Comparison of ENCODE assay signal across 12 mouse cellular contexts in the genomic region with DNA sequence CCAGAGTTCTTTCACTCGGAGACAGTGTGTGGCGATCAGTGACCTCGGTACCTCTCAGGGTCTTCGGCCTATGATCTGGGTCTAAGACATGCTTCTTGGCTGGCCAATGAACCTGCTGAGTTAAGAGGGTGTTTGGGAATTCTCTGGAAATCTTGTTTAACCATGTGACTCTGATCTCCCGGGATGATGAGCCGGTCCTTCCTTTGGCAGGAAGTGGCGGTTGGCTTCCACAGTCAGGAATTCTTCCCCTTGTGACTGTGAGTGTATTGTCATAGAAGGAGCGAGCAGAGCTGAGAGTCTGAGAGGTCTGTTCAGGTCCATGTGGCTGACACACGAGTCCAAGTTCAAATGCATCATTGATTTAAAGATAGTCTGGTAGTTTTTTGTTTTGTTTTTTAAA. TPM values are rescaled to one million over a fixed set of nuclear protein-coding genes. Genes with fewer than 3 reads are reported as not detected.
DNase-seq lines count a peak whose midpoint lies in the region; ATAC-seq and TF ChIP-seq lines count a peak whose summit lies in the region.
"Had no signal": no experiment of that assay in that cellular context is flagged by ENCODE, and none has a peak within 500 bp of the region (broad histone marks: within the 10 kb centered on the region; RNA-seq: fewer than 3 reads in every experiment).

No protein-coding gene starts in this region.

- H3K27ac ChIP-seq in kidney, embryonic 15.5 days: no peak overlapping the region
- no peak overlapping the region for H3K27ac ChIP-seq in kidney, postnatal 0 days
- H3K27ac ChIP-seq in intestine, embryonic 15.5 days: no peak overlapping the region
- H3K27ac ChIP-seq: forebrain, embryonic 13.5 days; liver, embryonic 15.5 days had no signal

- 76% methylated on average over 9 of the region's 9 CpGs for WGBS in kidney, embryonic 15.5 days
- WGBS in kidney, postnatal 0 days: 74% methylated on average over 9 of the region's 9 CpGs
- WGBS in intestine, embryonic 15.5 days: 66% methylated on average over 9 of the region's 9 CpGs

- H3K4me1 ChIP-seq in kidney, embryonic 15.5 days: peaks cover 39% of the 10 kb centered on the region
- peaks cover 19% of the 10 kb centered on the region for H3K4me1 ChIP-seq in kidney, postnatal 0 days (replicated peaks; ENCODE audit: insufficient read depth, low read length)
- peaks cover 18% of the 10 kb centered on the region for H3K4me1 ChIP-seq in intestine, embryonic 15.5 days (replicated peaks)

- H3K4me2 ChIP-seq in kidney, embryonic 15.5 days: no peak overlapping the region
- H3K4me2 ChIP-seq in kidney, postnatal 0 days (ENCODE audit: low read length): no peak overlapping the region
- H3K4me2 ChIP-seq in myocyte (ENCODE audit: low read depth): peak overlapping the region; percentile 26
- H3K4me2 ChIP-seq in intestine, embryonic 15.5 days (replicated peaks): no peak overlapping the region
- H3K4me2 ChIP-seq: forebrain, embryonic 13.5 days; liver, embryonic 15.5 days had no signal

- H3K4me3 ChIP-seq in kidney, embryonic 15.5 days (replicated peaks): no peak overlapping the region
- no peak overlapping the region for H3K4me3 ChIP-seq in kidney, postnatal 0 days (replicated peaks; ENCODE audit: low read depth, low read length)
- no peak overlapping the region for H3K4me3 ChIP-seq in myocyte
- H3K4me3 ChIP-seq in intestine, embryonic 15.5 days (replicated peaks): no peak overlapping the region
- H3K4me3 ChIP-seq: forebrain, embryonic 13.5 days; liver, embryonic 15.5 days had no signal

- ATAC-seq in kidney, embryonic 15.5 days (replicated peaks; ENCODE audit: low FRiP score): no peak
- ATAC-seq in kidney, postnatal 0 days (replicated peaks; ENCODE audit: low FRiP score, low read depth): no peak
- no peak for ATAC-seq in intestine, embryonic 15.5 days
- ATAC-seq: forebrain, embryonic 13.5 days; hindbrain, embryonic 16.5 days had no signal

- no peaks in the 10 kb centered on the region for H3K36me3 ChIP-seq in kidney, embryonic 15.5 days
- H3K36me3 ChIP-seq in kidney, postnatal 0 days (ENCODE audit: insufficient read depth, low read length): no peaks in the 10 kb centered on the region
- no peaks in the 10 kb centered on the region for H3K36me3 ChIP-seq in myocyte (ENCODE audit: control insufficient read depth, insufficient read depth)
- no peaks in the 10 kb centered on the region for H3K36me3 ChIP-seq in intestine, embryonic 15.5 days
- H3K36me3 ChIP-seq: liver, embryonic 15.5 days had no signal

- no peaks in the 10 kb centered on the region for H3K27me3 ChIP-seq in kidney, embryonic 15.5 days
- H3K27me3 ChIP-seq in kidney, postnatal 0 days (ENCODE audit: insufficient read depth, low read length): no peaks in the 10 kb centered on the region
- no peaks in the 10 kb centered on the region for H3K27me3 ChIP-seq in myocyte (ENCODE audit: control insufficient read depth, insufficient read depth, insufficient read length)
- H3K27me3 ChIP-seq in intestine, embryonic 15.5 days (replicated peaks): no peaks in the 10 kb centered on the region

- no peaks in the 10 kb centered on the region for H3K79me2 ChIP-seq in myocyte (ENCODE audit: control insufficient read depth, insufficient read depth)

- DNase-seq in kidney, adult 18-20 months: peak; percentile 32
- peak; percentile 58 to 70 for DNase-seq in gastrocnemius, postnatal 36 days
- peak; percentile 45 for DNase-seq in kidney, postnatal 0 days (ENCODE audit: low spot score)
- DNase-seq in spleen, postnatal 10 days (ENCODE audit: low spot score in 2 of 2): no peak
- no peak for DNase-seq in layer of hippocampus, adult 9-10 months (ENCODE audit: low spot score)

- no peak overlapping the region for H3ac ChIP-seq in myocyte (ENCODE audit: control insufficient read depth, insufficient read length)

- intact Hi-C loops in gastrocnemius, postnatal 36 days (cut with DNase I): loop anchor here (1.0 to 2.0 kb wide), 2 partner anchors 72 to 181 kb away; no protein-coding TSS in a partner anchor

- TF ChIP-seq POLR2A in myocyte (IDR thresholded peaks at IDR 0.05; ENCODE audit: insufficient read length, low read depth): no peak

- H3K9me3 ChIP-seq in kidney, embryonic 15.5 days (replicated peaks): no peaks in the 10 kb centered on the region
- H3K9me3 ChIP-seq in kidney, postnatal 0 days (replicated peaks; ENCODE audit: low read length): no peaks in the 10 kb centered on the region
- no peaks in the 10 kb centered on the region for H3K9me3 ChIP-seq in intestine, embryonic 15.5 days
- H3K9me3 ChIP-seq: forebrain, embryonic 13.5 days; liver, embryonic 15.5 days had no signal

- no peak overlapping the region for H3K9ac ChIP-seq in kidney, embryonic 15.5 days
- H3K9ac ChIP-seq in kidney, postnatal 0 days (ENCODE audit: low read depth, low read length): no peak overlapping the region
- no peak overlapping the region for H3K9ac ChIP-seq in intestine, embryonic 15.5 days
- H3K9ac ChIP-seq: forebrain, embryonic 13.5 days; liver, embryonic 15.5 days had no signal

- TF ChIP-seq CTCF in kidney, postnatal 0 days (IDR thresholded peaks at IDR 0.05; ENCODE audit: low read depth): no peak

TF ChIP-seq in myocyte, 11 proteins besides CTCF, POLR2A, EP300 and RAD21:
- no peak for TF ChIP-seq SRF (IDR thresholded peaks at IDR 0.05; ENCODE audit: control insufficient read depth, insufficient read length, low read depth)
- no peak for TF ChIP-seq CEBPB (IDR thresholded peaks at IDR 0.05; ENCODE audit: insufficient read depth, poor library complexity, severe bottlenecking)
- no peak for TF ChIP-seq MYOD1 (IDR thresholded peaks at IDR 0.05; ENCODE audit: control insufficient read depth in 1 of 3, insufficient read length in 2 of 3, low read depth in 2 of 3)
- peak; percentile 59 for TF ChIP-seq USF1 (IDR thresholded peaks at IDR 0.05; ENCODE audit: low read depth)
- TF ChIP-seq TCF12 (IDR thresholded peaks at IDR 0.05; ENCODE audit: insufficient read depth, poor library complexity, severe bottlenecking): no peak
- no peak for TF ChIP-seq E2F4 (IDR thresholded peaks at IDR 0.05; ENCODE audit: insufficient read depth)

RNA-seq across cellular contexts. Expression of gene Rfx8, which starts 37.4 kb away (rescaled TPM):
- 0.31 and 0.51 TPM in 2 replicates for polyA plus RNA-seq in kidney, embryonic 15.5 days (2015; fragmentation: Nextera tagmentation; extraction: Ambion mirVana)
- not detected for total RNA-seq in gastrocnemius, postnatal 36 days (2021)
- 0.22 and 0.29 TPM in 2 replicates for polyA plus RNA-seq in kidney, postnatal 0 days (2015; fragmentation: Nextera tagmentation; extraction: Ambion mirVana)
- 0.16 TPM for polyA plus RNA-seq in myocyte (2012; fragmentation: generic; extraction: Trizol)
- polyA plus RNA-seq in intestine, embryonic 15.5 days (2015; fragmentation: Nextera tagmentation; extraction: Ambion mirVana): 0.13 and 0.20 TPM in 2 replicates

RNA-seq across cellular contexts. Expression of gene Gm3646, which starts 46.9 kb away (rescaled TPM):
- not detected in 2 replicates for polyA plus RNA-seq in kidney, embryonic 15.5 days (2015; fragmentation: Nextera tagmentation; extraction: Ambion mirVana)
- total RNA-seq in gastrocnemius, postnatal 36 days (2021): 1 to 10 TPM; 1.3 to 1.9 TPM
- not detected in 2 replicates for polyA plus RNA-seq in kidney, postnatal 0 days (2015; fragmentation: Nextera tagmentation; extraction: Ambion mirVana)
- polyA plus RNA-seq in myocyte (2012; fragmentation: generic; extraction: Trizol): 0.20 TPM
- polyA plus RNA-seq in intestine, embryonic 15.5 days (2015; fragmentation: Nextera tagmentation; extraction: Ambion mirVana): not detected in 2 replicates
- total RNA-seq: left cerebral cortex, adult 8-10 months had no signal
- polyA plus RNA-seq: forebrain, embryonic 13.5 days; hindbrain, embryonic 16.5 days; liver, embryonic 15.5 days had no signal

Comparison
In these comparisons a context has a peak if more than half of its experiments do, and no peak if none do; other contexts are left out.
1. DNase-seq: peak in kidney, adult 18-20 months (single experiment), gastrocnemius, postnatal 36 days (2 of 2) and kidney, postnatal 0 days (single experiment); none in spleen, postnatal 10 days (0 of 2) and layer of hippocampus, adult 9-10 months (single experiment).